Mouse (Mus musculus) stomach, embryonic 16.5 days (tissue): ENCODE data around the gene Dnajc8. TPM values are rescaled to one million over a fixed set of nuclear protein-coding genes. Genes with fewer than 3 reads are reported as not detected.
"Not testable (repeated sequence)": the region's sequence is repeated elsewhere in the genome, so short reads cannot be mapped to it uniquely, and the experiment has no call there.

ENCODE experiments used
- ATAC-seq: fragments of 200-750 bp; cut with Nextera tagmentation; 2 replicates; pipeline ENCODE4 v1.8.0; 2017; ENCODE audit warnings: moderate number of reproducible peaks, moderate TSS enrichment; ENCODE audit not compliant: insufficient read depth, low FRiP score
- H3K27ac ChIP-seq: fragments of 300-500 bp; sonication (generic); 2 replicates; pipeline ENCODE4 v1.5.1; 2014; ENCODE audit warnings: low read length
- H3K27me3 ChIP-seq: fragments of 300-500 bp; sonication (generic); 2 replicates; pipeline ENCODE4 v1.6.1; 2014; ENCODE audit warnings: low read length, control low read depth, mixed read lengths; ENCODE audit not compliant: control insufficient read depth, insufficient read depth
- H3K36me3 ChIP-seq: fragments of 300-500 bp; sonication (generic); 2 replicates; pipeline ENCODE4 v1.6.1; 2014; ENCODE audit warnings: low read length; ENCODE audit not compliant: control insufficient read depth, insufficient read depth
- H3K4me1 ChIP-seq: fragments of 300-500 bp; sonication (generic); 2 replicates; pipeline ENCODE4 v1.6.1; 2014; ENCODE audit warnings: low read length, control low read depth, mixed read lengths; ENCODE audit not compliant: control insufficient read depth, insufficient read depth
- H3K4me2 ChIP-seq: fragments of 300-500 bp; sonication (generic); 2 replicates; pipeline ENCODE4 v1.6.1; 2014; ENCODE audit warnings: low read depth, low read length, mixed read lengths
- H3K4me3 ChIP-seq: fragments of 300-500 bp; sonication (generic); replicated peaks from 2 replicates; pipeline ENCODE4 v1.5.1; 2014; ENCODE audit warnings: mild to moderate bottlenecking, low read length
- H3K9ac ChIP-seq: fragments of 300-500 bp; sonication (generic); 2 replicates; pipeline ENCODE4 v1.6.1; 2014; ENCODE audit warnings: low read length
- H3K9me3 ChIP-seq: fragments of 300-500 bp; sonication (generic); replicated peaks from 2 replicates; pipeline ENCODE4 v1.6.1; 2016; ENCODE audit warnings: low read length, control low read depth; ENCODE audit not compliant: control insufficient read depth
- WGBS: fragments of 180-500 bp; shearing (Covaris S2); extraction: QIAGEN DNeasy Blood & Tissue Kit; methylation state at CpG from one replicate; pipeline ENCODE4 v1.1.7; 2014; 5-methylcytosine and 5-hydroxymethylcytosine counted together
- polyA plus RNA-seq: library from polyadenylated mRNA; unstranded; fragments of >200 nt; fragmentation: Nextera tagmentation; extraction: Ambion mirVana; gene quantifications from 2 replicates; pipeline ENCODE4 v1.2.1, GENCODE M21; 2015

The Dnajc8 gene
- polyA plus RNA-seq, 1 experiment from 2014 or later, result 149 TPM

- ATAC-seq, result no peak
- no peaks in the 10 kb centered on the region for H3K36me3 ChIP-seq
- no peaks in the 10 kb centered on the region for H3K27me3 ChIP-seq
- H3K9ac ChIP-seq, result no peak overlapping the region
- H3K27ac ChIP-seq, result no peak overlapping the region
- H3K4me2 ChIP-seq, result no peak overlapping the region
- no peaks in the 10 kb centered on the region for H3K9me3 ChIP-seq
- no peaks in the 10 kb centered on the region for H3K4me1 ChIP-seq
- no peak overlapping the region for H3K4me3 ChIP-seq
- 31% methylated on average over 4 of the region's 4 CpGs for WGBS
Measured at GRCm38 (mm10) chr4:132594191-132594590, 58.8 kb downstream of the Dnajc8 start.

- H3K36me3 ChIP-seq, result no peaks in the 10 kb centered on the region
- no peaks in the 10 kb centered on the region for H3K9me3 ChIP-seq
- H3K27me3 ChIP-seq, result no peaks in the 10 kb centered on the region
- H3K4me3 ChIP-seq, result no peak overlapping the region
- H3K4me1 ChIP-seq, result no peaks in the 10 kb centered on the region
- WGBS, result 91% methylated on average over 2 of the region's 2 CpGs
- ATAC-seq, result no peak
- H3K27ac ChIP-seq, result no peak overlapping the region
- no peak overlapping the region for H3K9ac ChIP-seq
- H3K4me2 ChIP-seq, result no peak overlapping the region
Measured at GRCm38 (mm10) chr4:132598861-132599260, 63.5 kb downstream of the Dnajc8 start.

- Histone ChIP-seq H3K36me3 (no peaks in the 10 kb centered on the region), H3K4me2 (no peak overlapping the region), H3K27ac (no peak overlapping the region), H3K27me3 (no peaks in the 10 kb centered on the region), H3K4me3 (no peak overlapping the region), H3K9me3 (no peaks in the 10 kb centered on the region), H3K9ac (no peak overlapping the region), H3K4me1 (no peaks in the 10 kb centered on the region)
- no peak for ATAC-seq
- WGBS, result 73% methylated on average over 3 of the region's 3 CpGs
Measured at GRCm38 (mm10) chr4:132599764-132600163, 64.4 kb downstream of the Dnajc8 start.

GRCm38 (mm10) chr4:132600465-132600864 is 65.1 kb downstream of the Dnajc8 start:
- no peaks in the 10 kb centered on the region for H3K9me3 ChIP-seq
- 79% methylated on average over 6 of the region's 6 CpGs for WGBS
- no peak overlapping the region for H3K9ac ChIP-seq
- H3K36me3 ChIP-seq, result no peaks in the 10 kb centered on the region
- no peaks in the 10 kb centered on the region for H3K4me1 ChIP-seq
- no peak overlapping the region for H3K27ac ChIP-seq
- ATAC-seq, result no peak
- no peak overlapping the region for H3K4me2 ChIP-seq
- H3K27me3 ChIP-seq, result no peaks in the 10 kb centered on the region
- no peak overlapping the region for H3K4me3 ChIP-seq

GRCm38 (mm10) chr4:132601242-132601641 is 65.9 kb downstream of the Dnajc8 start:
- not testable (repeated sequence) for ATAC-seq, H3K4me2 ChIP-seq, H3K27me3 ChIP-seq, H3K36me3 ChIP-seq, H3K9ac ChIP-seq, H3K27ac ChIP-seq, H3K9me3 ChIP-seq, H3K4me3 ChIP-seq, H3K4me1 ChIP-seq
- 83% methylated on average over 4 of the region's 5 CpGs for WGBS

Other genes with a start within 250 kb of the Dnajc8 start
- gene Rab42, start 232.2 kb upstream of the Dnajc8 start, polyA plus RNA-seq, result 1.5 and 2.2 TPM in 2 replicates
- gene Trnau1ap, start 206.0 kb upstream of the Dnajc8 start, polyA plus RNA-seq, result 56.8 and 62.6 TPM in 2 replicates
- 62.6 and 64.0 TPM in 2 replicates for gene Rcc1, start 181.9 kb upstream of the Dnajc8 start, polyA plus RNA-seq
- 25.9 and 29.9 TPM in 2 replicates for gene Phactr4, start 113.1 kb upstream of the Dnajc8 start, polyA plus RNA-seq
- gene Med18, start 71.6 kb upstream of the Dnajc8 start, polyA plus RNA-seq, result 19.5 and 20.0 TPM in 2 replicates
- gene Sesn2, start 25.0 kb upstream of the Dnajc8 start, polyA plus RNA-seq, result 12.4 and 13.7 TPM in 2 replicates
- gene Atpif1, start 1.9 kb upstream of the Dnajc8 start, polyA plus RNA-seq, result 1,031 and 1,078 TPM in 2 replicates
- gene Ptafr, start 28.5 kb downstream of the Dnajc8 start, polyA plus RNA-seq, result 1.0 and 1.2 TPM in 2 replicates
- gene Eya3, start 103.4 kb downstream of the Dnajc8 start, polyA plus RNA-seq, result 23.5 and 23.8 TPM in 2 replicates
- 4.9 and 6.0 TPM in 2 replicates for gene Xkr8, start 197.0 kb downstream of the Dnajc8 start, polyA plus RNA-seq
- gene Smpdl3b, start 221.7 kb downstream of the Dnajc8 start, polyA plus RNA-seq, result 5.3 and 6.3 TPM in 2 replicates
- gene Rpa2, start 232.8 kb downstream of the Dnajc8 start, polyA plus RNA-seq, result 67.0 and 75.3 TPM in 2 replicates